Mouse (Mus musculus) neural tube, embryonic 11.5 days (tissue): ENCODE data around the gene Ufsp1. TPM values are rescaled to one million over a fixed set of nuclear protein-coding genes. Genes with fewer than 3 reads are reported as not detected.
"Not testable (repeated sequence)": the region's sequence is repeated elsewhere in the genome, so short reads cannot be mapped to it uniquely, and the experiment has no call there.

Source experiments
- ATAC-seq: fragments of 200-750 bp; cut with Nextera tagmentation; 2 replicates; pipeline ENCODE4 v1.8.0; 2017; ENCODE audit warnings: moderate number of reproducible peaks, mild to moderate bottlenecking, moderate TSS enrichment, moderate library complexity; ENCODE audit not compliant: insufficient read depth, low FRiP score, low TSS enrichment
- DNase-seq: peaks from one replicate; pipeline ENCODE4 v3.0.0-alpha.2; 2015; ENCODE audit warnings: low spot score
- H3K27ac ChIP-seq: fragments of 300-500 bp; sonication (generic); 2 replicates; pipeline ENCODE4 v1.5.1; 2014; ENCODE audit warnings: low read depth, mild to moderate bottlenecking, low read length
- H3K27me3 ChIP-seq: fragments of 300-500 bp; sonication (generic); 2 replicates; pipeline ENCODE4 v1.6.1; 2014; ENCODE audit warnings: mild to moderate bottlenecking, low read length, mixed read lengths; ENCODE audit not compliant: control insufficient read depth, insufficient read depth
- H3K36me3 ChIP-seq: fragments of 300-500 bp; sonication (generic); 2 replicates; pipeline ENCODE4 v1.6.1; 2014; ENCODE audit warnings: mild to moderate bottlenecking, low read length, moderate library complexity, mixed read lengths; ENCODE audit not compliant: control insufficient read depth, insufficient read depth
- H3K4me1 ChIP-seq: fragments of 300-500 bp; sonication (generic); 2 replicates; pipeline ENCODE4 v1.6.1; 2014; ENCODE audit warnings: low read length, mixed read lengths; ENCODE audit not compliant: control insufficient read depth, insufficient read depth
- H3K4me2 ChIP-seq: fragments of 300-500 bp; sonication (generic); 2 replicates; pipeline ENCODE4 v1.6.1; 2014; ENCODE audit warnings: low read depth, mild to moderate bottlenecking, moderate library complexity
- H3K4me3 ChIP-seq: fragments of 300-500 bp; sonication (generic); 2 replicates; pipeline ENCODE4 v1.5.1; 2014; ENCODE audit warnings: low read depth, low read length
- H3K9ac ChIP-seq: fragments of 300-500 bp; sonication (generic); 2 replicates; pipeline ENCODE4 v1.6.1; 2014; ENCODE audit warnings: mild to moderate bottlenecking, low read length
- H3K9me3 ChIP-seq: fragments of 300-500 bp; sonication (generic); 2 replicates; pipeline ENCODE4 v1.6.1; 2016; ENCODE audit warnings: low read length; ENCODE audit not compliant: control insufficient read depth
- WGBS: fragments of 180-500 bp; shearing (Covaris S2); extraction: QIAGEN DNeasy Blood & Tissue Kit; methylation state at CpG from one replicate; pipeline ENCODE4 v1.1.7; 2014; 5-methylcytosine and 5-hydroxymethylcytosine counted together
- polyA plus RNA-seq: library from polyadenylated mRNA; unstranded; fragments of >200 nt; fragmentation: Nextera tagmentation; extraction: Ambion mirVana; gene quantifications from 2 replicates; pipeline ENCODE4 v1.2.1, GENCODE M21; 2014

Ufsp1 gene
- 9.3 and 10.9 TPM in 2 replicates for polyA plus RNA-seq

DNA sequence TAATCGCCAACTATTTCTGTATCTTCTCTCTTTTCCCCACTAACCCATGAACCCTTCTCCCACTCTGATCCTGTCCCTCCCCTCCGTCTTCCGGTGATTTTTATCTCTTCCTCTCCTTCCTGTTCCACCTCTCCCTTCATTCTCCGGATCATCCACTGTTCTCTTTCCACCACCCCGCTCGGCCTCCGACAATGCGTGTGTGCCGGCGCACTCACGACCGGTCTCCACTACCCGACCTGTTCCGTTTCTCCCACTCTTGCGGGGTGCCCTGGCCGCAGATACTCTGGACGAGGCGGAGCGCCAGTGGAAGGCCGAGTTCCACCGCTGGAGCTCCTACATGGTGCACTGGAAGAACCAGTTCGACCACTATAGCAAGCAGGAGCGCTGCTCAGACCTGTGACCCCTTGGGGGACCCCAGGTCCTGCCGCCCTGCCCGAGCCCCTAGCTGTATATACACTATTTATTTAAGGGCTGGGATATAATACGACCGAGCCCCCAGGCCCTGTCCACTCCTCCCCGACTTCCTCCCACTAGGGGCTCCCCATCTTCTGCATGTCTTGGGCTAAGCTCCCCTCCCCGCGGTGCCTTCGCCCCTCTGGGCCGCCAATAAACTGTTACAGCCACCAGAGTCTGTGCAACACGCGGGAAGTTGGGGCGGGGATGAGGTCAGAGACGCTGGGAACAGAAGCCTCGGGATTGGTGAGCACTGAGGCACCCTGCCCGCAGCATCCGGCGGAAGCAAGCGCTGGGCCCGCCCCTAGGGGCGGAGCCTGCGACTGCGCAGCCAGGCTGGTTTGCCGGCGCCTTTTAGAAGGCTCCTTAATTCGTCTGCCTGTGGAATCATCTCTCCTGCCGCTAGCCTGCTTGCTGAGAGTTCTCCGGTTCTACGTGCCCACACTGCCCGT, at the start of gene Ufsp1:
TSS of gene Ufsp1 (plus strand) at position 791 of the 905 bp plus-strand sequence.
- Histone ChIP-seq H3K4me2 (peak within 1 kb of the TSS; percentile 97), H3K36me3 (peaks cover 33% of the 10 kb centered on the region), H3K27ac (peak within 1 kb of the TSS; percentile 75), H3K4me3 (peak within 1 kb of the TSS; percentile 48), H3K4me1 (peaks cover 13% of the 10 kb centered on the region), H3K9me3 (no peaks in the 10 kb centered on the region), H3K27me3 (peaks cover 25% of the 10 kb centered on the region), H3K9ac (peak within 1 kb of the TSS; percentile 67)
- DNase-seq (peak; percentile 97), ATAC-seq (peak; percentile 92)
- under 1% methylated on average over 52 of the region's 52 CpGs for WGBS

DNA sequence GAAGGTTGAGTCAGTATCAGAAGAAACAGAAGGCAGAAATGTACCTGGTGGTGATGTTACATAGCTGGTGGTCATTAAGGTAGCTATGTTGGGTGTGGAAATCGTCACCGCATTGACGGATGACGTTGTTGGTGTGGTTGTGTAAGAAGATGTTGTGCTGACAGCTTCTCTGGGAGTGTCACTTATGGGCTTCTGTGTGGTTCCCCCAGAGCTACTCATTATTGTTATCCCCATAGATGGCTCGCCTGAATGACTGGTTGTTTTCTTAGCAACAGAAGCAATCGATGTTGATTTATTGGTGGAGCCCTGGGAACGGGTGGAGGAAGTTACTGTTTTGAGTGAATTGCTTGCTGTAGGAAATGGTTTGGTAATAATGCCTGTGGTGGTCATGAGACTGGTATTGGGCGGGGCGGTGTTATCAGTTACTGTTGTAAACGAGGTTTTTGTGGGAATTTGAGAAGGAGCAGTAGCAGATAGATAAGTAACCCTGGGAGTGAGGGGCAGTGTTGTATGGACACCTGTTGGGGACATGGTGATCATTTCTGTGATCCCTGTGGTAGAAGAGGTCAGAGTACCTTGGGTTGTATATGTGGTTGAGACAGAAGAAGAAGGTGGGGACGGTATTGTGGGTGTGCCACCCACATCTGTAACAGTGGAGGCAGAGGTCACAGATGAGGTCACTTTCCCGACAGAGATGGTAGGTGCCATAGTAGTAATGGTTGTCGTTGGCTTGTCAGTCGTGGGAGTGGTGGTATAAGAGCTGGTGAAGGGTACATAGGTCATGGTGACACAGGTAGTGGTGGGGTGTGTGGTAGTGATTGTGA, 30.3 kb upstream of the Ufsp1 start:
- ATAC-seq, result no peak
- 79% methylated on average over 14 of the region's 14 CpGs for WGBS
- DNase-seq, result no peak

DNA sequence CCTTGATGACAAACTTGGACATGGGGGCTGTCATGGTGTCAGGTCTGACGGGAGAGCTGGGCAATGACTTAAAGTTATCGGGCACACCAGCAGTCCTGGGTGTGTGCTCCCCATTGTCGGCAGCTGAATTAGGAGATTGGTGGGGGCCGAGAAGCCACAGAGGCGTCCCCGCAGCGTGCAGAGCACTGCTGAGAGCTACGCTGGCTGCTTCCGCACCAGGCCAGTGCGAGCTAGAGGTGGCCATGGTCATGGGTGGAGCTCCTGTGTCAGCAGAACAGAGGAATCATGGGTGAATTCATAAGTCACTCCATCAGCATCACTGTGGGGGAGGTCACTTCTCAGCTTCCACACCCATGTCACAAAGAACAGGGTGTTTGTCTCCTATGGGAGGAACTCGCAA, 29.6 kb upstream of the Ufsp1 start:
- no peak overlapping the region for H3K4me2 ChIP-seq

More for the DNA sequence above, 30.3 kb upstream of the Ufsp1 start:
- no peaks in the 10 kb centered on the region for H3K27me3 ChIP-seq
- no peak overlapping the region for H3K9ac ChIP-seq
- H3K4me2 ChIP-seq, result no peak overlapping the region
- no peak overlapping the region for H3K4me3 ChIP-seq
- no peaks in the 10 kb centered on the region for H3K9me3 ChIP-seq
- peaks cover 3% of the 10 kb centered on the region; the same call in 1 of the 2 replicates for H3K4me1 ChIP-seq
- H3K27ac ChIP-seq, result no peak overlapping the region
- no peaks in the 10 kb centered on the region for H3K36me3 ChIP-seq

DNA sequence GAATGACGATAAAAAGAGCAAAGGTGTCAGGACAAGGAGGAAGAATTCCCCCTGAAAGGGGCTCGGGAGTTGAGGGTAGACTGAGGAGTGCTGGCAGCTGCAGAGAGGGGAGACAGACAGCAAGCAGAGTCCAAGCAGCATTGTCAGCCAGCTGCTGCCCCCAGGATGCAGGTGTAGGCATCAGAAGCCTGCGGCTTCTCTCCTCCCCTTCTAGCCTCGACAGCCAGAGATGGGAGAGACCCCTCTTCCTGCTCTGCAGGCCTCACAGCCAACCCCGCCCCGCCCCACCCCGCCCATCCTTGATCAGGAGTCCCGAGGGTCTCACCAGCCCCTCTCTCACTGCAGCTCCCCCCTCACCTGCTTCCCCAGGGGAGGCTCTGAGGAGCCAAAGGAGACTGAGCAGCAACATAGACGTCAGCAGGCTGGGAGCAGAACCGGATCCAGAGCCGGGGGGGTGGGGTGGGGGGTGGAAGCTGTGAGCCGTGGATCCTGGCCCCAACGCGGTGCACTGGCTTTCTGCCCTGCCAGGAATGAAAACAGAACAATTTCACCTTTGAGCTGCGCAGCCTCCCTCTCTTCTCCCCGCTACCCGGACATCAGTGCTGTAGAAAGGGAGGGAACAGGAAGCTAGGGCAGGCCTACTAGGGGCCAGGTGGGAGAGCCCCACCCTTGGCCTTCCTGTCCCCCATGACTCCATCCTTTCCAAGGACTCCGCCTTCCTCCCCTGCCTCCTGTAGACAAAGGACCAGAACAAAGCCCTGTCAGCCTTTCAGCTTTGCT, 26.1 kb upstream of the Ufsp1 start:
- no peak for ATAC-seq
- H3K4me2 ChIP-seq, result no peak overlapping the region
- H3K4me3 ChIP-seq, result no peak overlapping the region
- H3K4me1 ChIP-seq, result peaks cover 3% of the 10 kb centered on the region; the same call in 1 of the 2 replicates
- H3K27ac ChIP-seq, result no peak overlapping the region
- H3K9ac ChIP-seq, result peak overlapping the region; percentile 32; the same call in 1 of the 2 replicates
- H3K9me3 ChIP-seq, result no peaks in the 10 kb centered on the region
- H3K27me3 ChIP-seq, result no peaks in the 10 kb centered on the region
- 43% methylated on average over 14 of the region's 18 CpGs for WGBS
- no peaks in the 10 kb centered on the region for H3K36me3 ChIP-seq
- DNase-seq, result no peak

More for the DNA sequence above, 29.6 kb upstream of the Ufsp1 start:
- H3K27ac ChIP-seq, result no peak overlapping the region
- H3K9me3 ChIP-seq, result no peaks in the 10 kb centered on the region
- H3K36me3 ChIP-seq, result no peaks in the 10 kb centered on the region
- WGBS, result 94% methylated on average over 11 of the region's 11 CpGs
- no peak overlapping the region for H3K4me3 ChIP-seq
- no peaks in the 10 kb centered on the region for H3K27me3 ChIP-seq
- ATAC-seq, result no peak
- no peak for DNase-seq
- H3K4me1 ChIP-seq, result peaks cover 3% of the 10 kb centered on the region; the same call in 1 of the 2 replicates
- H3K9ac ChIP-seq, result no peak overlapping the region

DNA sequence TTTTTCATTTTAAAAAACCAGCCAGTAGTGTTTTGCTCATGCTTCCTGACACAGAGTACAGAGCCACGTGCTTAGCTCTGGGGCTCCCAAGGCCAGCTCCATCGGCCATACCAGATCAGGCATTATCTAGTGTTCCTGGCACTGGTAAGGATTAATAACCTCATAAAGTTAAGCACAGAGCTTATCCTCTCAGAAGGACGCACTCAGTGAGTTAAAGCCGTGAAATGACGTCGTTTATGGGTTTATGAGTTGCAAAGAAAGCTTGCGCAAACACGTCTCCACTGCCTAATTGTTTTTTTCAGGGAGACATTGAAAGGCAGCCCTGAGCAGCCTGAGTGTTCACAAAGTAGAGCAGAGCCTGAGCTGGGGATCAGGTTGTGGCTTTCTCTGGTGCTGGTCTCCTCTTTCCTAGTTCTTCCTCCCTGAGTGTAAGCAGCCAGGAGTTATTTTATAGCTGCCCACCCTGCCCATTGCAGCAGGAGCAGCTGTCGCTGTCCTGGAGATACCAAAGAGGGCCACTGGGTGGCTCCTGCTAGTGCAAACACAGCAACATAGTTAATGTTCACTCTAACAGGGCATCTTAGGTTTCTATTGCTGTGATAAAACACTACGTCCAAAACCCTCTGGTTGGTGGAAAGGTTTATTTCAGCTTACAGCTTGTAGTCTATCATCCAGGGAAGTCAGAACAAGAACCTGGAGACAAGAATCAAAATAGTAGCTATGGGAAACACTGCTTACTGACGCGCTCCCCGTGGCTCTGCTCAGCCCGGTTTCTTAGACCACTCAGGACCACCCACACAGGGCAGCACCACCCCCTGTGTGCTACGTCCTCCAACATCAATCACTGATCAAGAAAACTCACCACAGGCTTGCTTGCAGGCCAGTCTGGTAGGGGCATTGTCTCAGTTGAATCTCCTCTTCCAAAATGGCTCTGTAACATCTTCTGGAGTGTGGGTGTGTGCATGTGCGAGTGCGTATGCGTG, 16.8 kb upstream of the Ufsp1 start:
- Histone ChIP-seq H3K27me3 (no peaks in the 10 kb centered on the region), H3K36me3 (no peaks in the 10 kb centered on the region), H3K27ac (no peak overlapping the region), H3K4me3 (no peak overlapping the region), H3K4me2 (0 out of 2 replicates have a peak overlapping the region, but pooled peaks have one; percentile 4), H3K9ac (no peak overlapping the region), H3K9me3 (no peaks in the 10 kb centered on the region), H3K4me1 (no peaks in the 10 kb centered on the region)
- DNase-seq, result peak; percentile 55
- 34% methylated on average over 18 of the region's 18 CpGs for WGBS
- ATAC-seq, result no peak

DNA sequence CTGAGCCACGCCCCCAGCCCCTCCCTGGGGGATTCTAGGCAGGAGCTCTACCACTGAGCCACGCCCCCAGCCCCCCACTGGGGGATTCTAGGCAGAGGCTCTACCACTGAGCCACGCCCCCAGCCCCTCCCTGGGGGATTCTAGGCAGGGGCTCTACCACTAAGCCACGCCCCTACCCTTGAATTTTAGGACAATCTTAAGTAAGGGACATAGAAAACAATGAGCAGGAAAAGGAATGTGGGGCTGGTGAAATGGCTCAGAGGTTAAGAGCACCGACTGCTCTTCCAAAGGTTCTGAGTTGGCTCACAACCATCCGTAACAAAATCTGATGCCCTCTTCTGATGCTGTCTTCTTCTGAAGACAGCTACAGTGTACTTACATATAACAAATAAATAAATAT, 10.0 kb upstream of the Ufsp1 start:
- H3K9me3 ChIP-seq, H3K36me3 ChIP-seq, ATAC-seq, H3K9ac ChIP-seq, H3K4me3 ChIP-seq, H3K4me2 ChIP-seq, H3K27ac ChIP-seq, DNase-seq: not testable (repeated sequence)
- 83% methylated on average over 5 of the region's 6 CpGs for WGBS
- H3K27me3 ChIP-seq, result peaks cover 21% of the 10 kb centered on the region
- H3K4me1 ChIP-seq, result peaks cover 14% of the 10 kb centered on the region

DNA sequence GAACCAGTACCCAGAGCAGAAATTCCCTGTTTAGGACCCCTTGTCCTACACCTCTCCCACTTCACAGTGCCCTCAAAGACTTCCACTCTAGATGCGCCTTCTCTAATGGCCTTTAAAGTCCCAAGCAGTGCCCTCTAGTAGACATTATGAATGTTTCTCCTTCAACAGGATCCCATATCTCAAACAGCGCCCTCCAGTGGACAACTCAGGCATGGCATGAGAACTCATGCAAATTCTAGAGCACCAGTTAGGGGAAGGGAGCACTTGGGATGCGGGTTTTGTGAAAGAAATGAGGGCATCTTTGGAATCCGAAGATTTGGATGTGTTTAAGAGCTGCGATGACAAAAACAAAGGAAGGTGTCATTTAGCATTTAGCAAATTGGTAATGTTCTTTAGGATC, 9.4 kb upstream of the Ufsp1 start:
- DNase-seq (peak; percentile 31), ATAC-seq (no peak)
- H3K27ac ChIP-seq, result no peak overlapping the region
- H3K9ac ChIP-seq, result no peak overlapping the region
- H3K36me3 ChIP-seq, result no peaks in the 10 kb centered on the region
- H3K27me3 ChIP-seq, result peaks cover 27% of the 10 kb centered on the region
- no peak overlapping the region for H3K4me3 ChIP-seq
- H3K4me2 ChIP-seq, result no peak overlapping the region
- WGBS, result 59% methylated on average over 5 of the region's 5 CpGs
- no peaks in the 10 kb centered on the region for H3K9me3 ChIP-seq
- peaks cover 14% of the 10 kb centered on the region for H3K4me1 ChIP-seq
